Mouse (Mus musculus): ENCODE results near the gene Mpi.

GRCm38 (mm10) chr9:57520375-57521055 lies 32.0 kb downstream of the Mpi start:
- no peak for TF ChIP-seq CTCF (IDR thresholded peaks at IDR 0.05; ENCODE audit: borderline replicate concordance, extremely low read depth, insufficient read depth, insufficient read length)
- TF ChIP-seq POLR2A (IDR thresholded peaks at IDR 0.05; ENCODE audit: borderline replicate concordance, extremely low read depth, insufficient read depth, insufficient read length, poor library complexity, severe bottlenecking) = no peak
